Mouse (Mus musculus) adrenal gland, adult 18-20 months (tissue): ENCODE measurements around the gene Srp68. TPM values are rescaled to one million over a fixed set of nuclear protein-coding genes. Genes with fewer than 3 reads are reported as not detected.

Experiments used
- DNase-seq, 2 experiments: peaks; one replicate each; pipeline ENCODE4 v3.0.0; 2021 to 2022; ENCODE audit warnings: low spot score in 2 of 2
- long read RNA-seq, 2 experiments: library from polyadenylated mRNA; stranded (forward); transcript quantifications; one replicate each; pipeline ENCODE4 v2.0.0; 2021
- total RNA-seq, 2 experiments: library from RNA; stranded (reverse); gene quantifications; 1 replicate in 1 of 2; 2 replicates in 1 of 2; pipeline ENCODE4 v1.2.3; 2021

Srp68 gene
- total RNA-seq, result 10 to 100 TPM; 72.8 to 75.2 TPM
- long read RNA-seq, experiment 1, transcript Srp68-201 (16 exons, 2,526 nt), result major isoform, 77 of 82 reads
- long read RNA-seq, experiment 1, partial matches to known transcripts, result 2 of 82 reads
- long read RNA-seq, experiment 1, other reads (novel, unspliced or antisense), result 3 of 82 reads
- long read RNA-seq, experiment 2, transcript Srp68-201 (16 exons, 2,526 nt), result major isoform, 178 of 202 reads
- long read RNA-seq, experiment 2, partial matches to known transcripts, result 13 of 202 reads
- long read RNA-seq, experiment 2, other reads (novel, unspliced or antisense), result 11 of 202 reads

DNA sequence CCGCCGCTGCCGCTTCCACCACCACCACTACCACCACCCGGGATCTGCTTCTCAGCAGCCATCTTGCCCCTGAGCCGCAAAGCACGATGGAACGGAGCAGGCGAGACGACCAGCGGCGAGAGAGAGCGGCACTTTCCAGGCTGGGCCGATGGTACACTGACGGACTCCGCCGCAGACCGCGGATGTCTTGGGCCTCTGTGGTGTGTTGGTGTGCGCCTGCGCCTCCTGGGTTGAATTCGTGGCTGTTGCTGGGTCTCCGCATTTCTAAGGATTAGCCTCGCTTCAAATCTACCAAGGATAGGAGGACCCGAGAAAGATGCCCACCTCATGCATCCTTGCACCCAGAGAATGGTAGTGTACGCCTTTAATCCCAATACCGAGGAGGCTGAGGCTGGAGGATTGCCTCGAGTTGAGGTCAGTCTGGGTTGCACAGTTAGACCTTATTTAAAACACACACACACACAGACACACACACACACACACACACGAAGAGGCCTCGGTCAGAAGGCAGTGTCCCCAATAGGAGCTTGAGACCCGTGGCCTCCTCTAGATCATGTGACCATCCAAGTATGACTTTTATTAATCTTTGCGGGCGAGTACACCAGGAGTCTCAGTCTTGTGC lies at the start of gene Srp68:
Gene Srp68, minus strand, starts transcription at position 173 of the 622 bp plus-strand sequence.
- DNase-seq, result peak; percentile 88 to 90

DNA sequence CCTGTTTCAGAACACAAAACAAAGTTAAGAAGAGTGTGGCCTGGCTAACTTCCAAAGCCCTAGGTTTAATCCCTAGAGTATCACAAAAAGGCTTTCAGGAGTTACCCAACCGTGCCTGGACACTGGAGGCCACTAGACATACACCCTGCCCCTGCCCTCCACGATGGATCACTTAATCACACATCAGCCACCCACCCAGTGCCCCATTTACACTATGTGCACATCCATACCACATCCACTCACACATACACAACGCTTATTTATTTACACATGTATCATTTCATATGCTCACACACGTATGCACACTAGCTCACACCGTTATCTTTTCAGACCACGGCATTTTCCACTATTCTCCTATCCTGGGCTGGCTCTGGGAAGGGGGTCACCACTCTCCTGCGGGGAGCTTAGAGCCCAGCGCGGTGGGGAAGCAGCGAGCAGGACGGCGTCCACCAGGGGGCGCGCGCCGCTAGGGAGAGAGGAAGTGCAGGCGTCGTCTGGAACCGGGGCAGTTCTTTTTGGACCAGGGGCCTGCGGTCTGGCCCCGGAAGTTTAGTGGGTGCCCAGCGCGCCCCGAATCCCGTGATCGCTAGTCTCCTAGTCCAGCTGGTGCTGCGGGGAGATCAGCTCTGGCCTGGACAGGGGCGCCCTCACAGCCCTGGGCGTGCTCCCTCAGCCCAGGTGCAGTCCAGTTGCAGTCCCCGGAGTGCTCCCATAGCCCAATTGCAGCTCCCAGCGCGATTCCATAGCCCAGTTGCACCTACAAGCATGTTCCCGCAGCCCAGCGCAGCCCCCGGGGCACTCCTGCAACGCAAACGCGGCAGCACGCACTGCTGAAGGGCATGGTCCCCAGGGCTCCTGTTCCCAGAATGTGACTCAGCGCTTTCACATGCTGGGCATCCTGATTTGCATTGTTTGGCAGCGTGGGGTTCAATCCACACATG lies 45.0 kb upstream of the Srp68 start:
- peak; percentile 95 to 97 for DNase-seq

DNA sequence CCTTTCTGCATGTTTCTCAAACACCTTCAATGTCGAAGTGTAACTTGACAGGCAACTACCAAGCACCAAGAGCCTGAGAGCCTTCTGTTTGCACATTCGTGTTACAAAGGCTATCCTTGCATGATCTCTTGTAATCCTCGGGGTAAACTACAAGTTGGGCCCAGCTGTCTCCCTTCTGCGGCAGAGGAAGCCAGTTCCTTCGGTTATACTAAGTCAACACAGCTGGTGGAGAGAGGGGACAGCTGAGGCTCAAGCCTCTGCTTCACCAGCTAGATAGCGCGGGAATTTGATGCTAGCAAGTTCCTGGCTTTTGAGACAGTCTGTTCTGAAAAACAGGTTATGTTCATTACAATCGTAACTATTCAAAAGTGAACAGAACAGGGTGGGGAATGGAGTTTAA lies 38.3 kb upstream of the Srp68 start:
- DNase-seq, result no peak

DNA sequence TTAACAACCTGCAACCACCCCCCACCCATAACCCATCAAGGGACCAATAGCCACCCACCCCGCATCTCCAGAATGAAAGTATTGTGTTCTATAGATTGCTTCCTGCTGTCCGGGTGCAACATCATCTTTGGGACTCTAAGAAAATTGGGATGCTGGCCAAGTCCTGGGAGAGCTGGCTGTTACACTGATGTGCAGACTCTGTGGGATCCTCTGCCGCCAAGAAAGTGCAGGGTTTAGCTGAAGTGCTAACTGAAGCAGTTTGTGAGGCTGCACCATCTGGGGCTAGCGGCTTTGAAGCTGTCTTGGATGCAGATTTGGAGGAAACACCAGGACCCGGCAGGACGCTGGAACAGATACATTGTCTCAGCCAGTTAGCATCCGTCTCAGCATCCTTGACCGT lies 37.2 kb upstream of the Srp68 start:
- DNase-seq, result no peak

DNA sequence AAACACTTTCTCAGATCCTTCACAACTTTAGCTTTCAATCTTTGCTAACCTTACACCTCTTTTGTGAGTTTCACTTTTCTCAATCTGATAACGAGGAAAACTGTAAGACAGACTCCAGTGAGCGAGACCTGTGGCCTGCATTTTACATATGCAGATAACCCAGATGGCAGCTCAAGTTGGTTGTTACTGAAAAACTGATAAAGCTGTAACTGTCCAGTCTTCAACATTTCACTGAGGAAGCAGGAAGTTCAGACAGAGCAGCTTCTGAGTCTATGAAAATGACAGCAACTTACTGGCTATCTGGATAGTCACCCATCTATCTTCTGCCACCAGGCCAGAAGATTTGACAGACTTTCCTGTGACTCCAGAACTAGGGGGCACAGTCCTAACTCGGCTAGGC lies 35.6 kb upstream of the Srp68 start:
- DNase-seq, result no peak

DNA sequence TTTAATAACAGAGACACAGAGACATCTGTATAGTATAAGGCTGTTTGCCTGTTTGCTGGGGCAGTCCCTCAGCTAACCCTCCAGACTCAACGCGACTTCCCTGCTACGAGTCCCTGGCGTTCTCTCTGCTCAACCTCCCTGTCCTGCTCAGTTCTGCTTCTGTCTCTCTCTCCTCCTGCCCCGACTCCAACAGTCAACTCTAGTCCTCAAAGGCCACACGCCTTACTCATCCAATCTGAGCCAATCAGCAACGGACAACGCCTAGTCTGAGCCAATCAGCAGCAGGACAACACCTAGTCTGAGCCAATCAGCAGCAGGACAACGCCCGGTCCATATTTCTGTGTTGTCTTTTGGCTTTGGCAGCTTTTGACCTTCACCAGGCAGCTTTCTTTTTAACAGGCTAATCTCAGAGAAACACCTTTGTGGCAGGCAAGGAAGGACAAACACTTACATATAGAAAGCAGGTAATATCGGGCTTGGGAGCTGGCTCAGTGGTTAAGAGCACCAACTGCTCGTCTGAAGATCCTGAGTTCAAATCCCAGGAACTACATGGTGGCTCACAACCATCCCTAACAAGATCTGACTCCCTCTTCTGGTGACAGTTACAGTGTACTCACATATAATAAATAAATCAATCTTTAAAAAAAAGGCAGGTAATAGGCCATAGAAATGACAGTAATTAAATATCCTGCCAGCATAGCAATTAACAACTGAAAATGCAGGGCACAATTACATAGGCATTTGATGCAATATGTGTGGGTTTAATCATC lies 33.9 kb upstream of the Srp68 start:
- no peak for DNase-seq

DNA sequence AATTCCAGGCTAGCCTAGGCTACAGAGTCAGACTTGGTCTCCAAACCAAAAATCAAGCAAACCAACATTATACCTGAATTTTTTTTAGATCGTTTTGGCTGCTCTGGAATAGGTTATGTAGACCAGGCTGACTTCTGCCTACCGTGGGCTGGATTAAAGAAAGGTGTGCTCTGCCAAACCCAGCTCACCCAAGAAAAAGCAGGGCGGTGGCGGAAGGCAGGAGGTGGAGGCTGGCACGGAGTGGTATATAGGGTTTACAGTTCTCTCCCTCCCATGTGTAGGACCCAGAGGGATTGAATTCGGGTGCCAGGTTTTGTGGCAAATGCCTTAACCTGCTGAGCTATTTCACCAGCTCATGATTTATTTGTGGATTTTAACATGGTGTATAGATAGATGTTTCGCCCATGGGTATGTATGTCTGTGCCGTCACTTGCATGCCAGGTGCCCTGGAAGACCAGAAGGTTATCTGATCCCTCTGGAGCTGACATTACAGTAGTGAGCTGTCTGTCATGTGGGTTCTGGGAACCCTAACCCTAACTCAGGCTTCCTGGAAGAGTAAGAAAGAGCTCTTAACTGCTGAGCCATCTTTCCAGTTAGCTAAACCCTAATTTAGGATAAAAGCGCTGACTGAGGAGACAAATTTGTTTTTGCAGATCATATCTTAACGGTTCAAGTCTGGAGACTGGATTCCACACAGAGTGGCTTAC lies 33.2 kb upstream of the Srp68 start, which contains the start of gene Exoc7:
Gene Exoc7, minus strand, starts transcription at position 215 of the 707 bp plus-strand sequence.
- DNase-seq, result no peak

DNA sequence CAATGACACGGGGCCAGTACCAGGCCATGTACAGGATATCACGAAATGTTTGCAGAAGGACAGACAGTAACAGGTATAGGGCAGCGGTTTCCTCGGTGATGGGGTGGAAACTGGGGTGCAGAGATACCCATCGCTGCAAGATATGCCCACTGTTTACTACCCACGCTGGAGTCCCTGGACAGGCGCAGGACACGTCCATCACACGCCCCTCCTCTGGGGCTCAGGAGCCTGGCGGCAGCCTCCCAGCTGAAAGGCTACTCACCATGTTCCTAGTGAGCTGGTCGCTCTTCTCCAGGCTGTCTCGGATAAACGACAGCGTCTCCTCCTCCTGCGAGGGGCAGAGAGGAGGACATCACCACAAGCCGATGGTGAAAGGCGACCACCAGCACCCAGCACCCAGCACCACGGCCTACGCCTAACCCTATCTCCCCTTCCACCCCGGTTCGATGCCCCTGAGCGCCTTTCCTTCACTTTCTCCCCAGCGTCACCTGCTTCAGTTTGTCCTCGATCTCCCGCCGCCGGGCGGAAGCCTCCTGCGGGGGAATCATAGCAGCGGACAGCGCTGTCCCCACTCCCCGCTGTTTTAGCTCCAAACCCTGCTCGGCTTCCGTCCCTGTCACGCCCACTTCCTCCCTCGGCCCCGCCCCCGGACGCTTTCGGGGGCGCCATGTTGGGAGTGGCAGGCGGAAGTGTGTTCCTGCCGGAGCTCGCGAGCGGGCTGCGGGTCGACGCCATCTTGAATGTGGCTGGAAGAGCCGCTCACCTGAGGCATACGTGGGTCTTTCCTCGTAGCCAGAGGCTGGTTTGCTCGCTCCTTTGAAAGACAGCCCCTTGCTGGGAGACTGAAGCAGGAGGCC lies 32.3 kb upstream of the Srp68 start:
- DNase-seq, result peak; percentile 86 to 90

DNA sequence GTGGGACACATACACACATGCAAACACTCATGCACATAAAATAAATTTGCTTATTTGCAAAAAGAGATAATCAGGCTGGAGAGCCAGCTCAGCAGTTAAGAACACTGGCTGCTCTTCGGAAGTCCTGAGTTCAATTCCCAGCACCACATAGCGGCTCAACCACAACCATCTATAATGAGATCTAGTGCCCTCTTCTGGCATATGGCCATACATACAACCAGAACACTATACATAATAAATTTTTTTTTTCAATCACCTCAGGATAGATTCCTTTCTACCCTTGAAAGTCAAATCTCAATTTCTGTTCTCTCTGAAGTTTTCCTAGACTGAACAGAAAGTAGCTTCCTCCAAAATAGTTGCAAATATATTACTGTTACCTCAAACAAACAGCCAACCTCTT lies 31.4 kb upstream of the Srp68 start:
- DNase-seq, result no peak

DNA sequence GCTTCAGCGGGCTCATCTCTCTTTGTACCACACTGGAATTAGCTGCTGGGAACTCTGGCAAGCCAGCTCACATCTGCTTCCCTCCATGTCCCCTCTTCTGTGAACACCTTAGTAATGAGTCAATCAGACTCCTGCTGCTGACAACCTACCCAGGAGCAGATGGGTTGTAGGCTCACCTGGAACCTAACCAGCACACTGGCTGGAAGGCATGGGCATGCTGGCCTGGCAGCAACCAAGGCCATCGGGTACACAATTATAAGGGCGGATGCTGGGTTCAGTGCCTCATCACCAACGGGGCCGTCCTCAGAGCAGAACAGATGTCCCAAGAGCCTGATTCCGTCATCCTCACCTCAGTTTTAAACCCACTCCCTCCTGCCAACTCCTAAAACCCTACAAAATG lies 24.6 kb upstream of the Srp68 start:
- no peak for DNase-seq

DNA sequence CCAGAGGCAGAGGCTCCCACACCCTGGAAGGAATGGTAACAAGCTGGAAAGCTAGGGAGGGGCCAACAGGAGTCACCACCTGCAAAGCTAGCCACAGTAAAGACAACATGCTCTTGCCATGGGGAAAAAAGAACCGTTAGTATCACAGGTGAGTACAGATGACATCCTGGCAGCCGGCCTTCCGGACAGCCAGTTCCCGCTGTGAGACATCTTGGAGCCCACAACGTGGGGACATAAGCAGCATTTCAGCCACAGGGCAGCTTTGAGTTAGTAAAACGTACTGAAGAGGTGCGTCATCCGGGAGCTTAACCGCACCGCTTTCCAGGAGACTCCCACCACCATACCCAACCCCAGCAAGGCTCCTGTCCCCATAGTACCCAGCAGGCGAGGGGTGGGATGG lies 24.2 kb upstream of the Srp68 start:
- no peak for DNase-seq

DNA sequence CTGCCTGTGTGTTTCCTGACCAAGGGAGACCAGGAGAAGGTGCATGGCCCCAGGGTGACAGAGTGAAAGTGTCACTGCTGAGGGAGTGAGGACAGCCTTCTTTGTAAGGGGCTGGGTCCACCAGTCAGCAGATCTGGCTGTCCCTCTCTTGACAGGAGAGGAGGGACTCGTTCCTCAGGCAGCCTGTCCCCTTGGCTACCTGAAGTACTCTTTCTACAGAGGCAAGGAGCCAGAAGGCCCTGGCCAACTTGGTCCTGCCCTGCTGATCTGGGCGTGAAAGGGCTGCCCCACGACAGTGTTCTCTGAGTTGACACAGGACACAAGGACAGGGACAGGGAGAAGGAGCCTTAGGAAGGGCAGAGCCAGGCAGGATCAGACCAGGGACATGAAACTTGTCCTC lies 23.0 kb upstream of the Srp68 start:
- no peak for DNase-seq

DNA sequence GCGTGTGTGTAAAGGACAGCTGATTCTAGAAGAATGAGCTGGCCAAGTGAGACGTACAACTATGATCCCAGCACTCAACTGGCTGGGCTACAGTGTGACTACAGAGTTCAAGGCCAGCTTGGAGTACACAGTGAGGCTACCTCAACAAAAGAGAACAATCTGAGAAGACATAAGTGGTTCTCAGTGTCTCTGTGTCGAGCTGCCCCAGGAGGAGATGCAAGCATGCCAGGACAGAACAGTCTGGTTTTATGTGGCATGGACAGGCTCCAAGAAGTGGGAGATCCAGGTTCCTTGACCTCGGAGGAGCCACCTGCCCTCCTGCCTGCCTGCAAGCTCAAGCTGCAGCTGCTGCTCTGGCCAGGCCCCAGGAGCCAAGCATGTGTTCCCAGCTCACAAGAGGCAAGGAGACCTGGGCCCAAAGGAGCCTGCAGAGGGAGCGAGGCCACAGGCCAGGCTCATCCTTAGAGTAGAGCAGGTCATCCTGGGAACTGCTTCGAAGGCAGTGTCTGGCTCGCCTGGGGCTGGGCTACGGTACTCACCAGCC lies 22.2 kb upstream of the Srp68 start:
- no peak for DNase-seq

DNA sequence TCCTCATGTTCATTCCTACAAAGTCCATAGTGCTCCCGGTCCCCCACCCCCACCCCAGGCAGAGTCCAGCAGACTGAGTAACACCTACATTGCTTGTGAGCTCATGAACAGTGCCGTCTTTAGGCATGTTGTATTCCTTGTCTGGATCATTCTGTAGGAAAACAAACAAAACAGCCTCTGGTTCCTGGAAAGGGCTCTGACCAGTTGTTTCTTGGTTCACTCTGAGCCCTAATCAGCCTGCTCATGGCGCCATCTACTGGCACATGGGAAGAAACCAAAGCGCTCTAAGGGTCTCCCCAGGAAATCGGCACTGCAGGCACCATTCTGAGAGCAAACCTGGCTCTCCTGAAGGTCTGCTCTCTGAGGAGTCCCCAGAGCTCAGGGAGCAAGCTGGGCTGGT lies 20.3 kb upstream of the Srp68 start:
- peak in 1 of 2 experiments; percentile 31 for DNase-seq

DNA sequence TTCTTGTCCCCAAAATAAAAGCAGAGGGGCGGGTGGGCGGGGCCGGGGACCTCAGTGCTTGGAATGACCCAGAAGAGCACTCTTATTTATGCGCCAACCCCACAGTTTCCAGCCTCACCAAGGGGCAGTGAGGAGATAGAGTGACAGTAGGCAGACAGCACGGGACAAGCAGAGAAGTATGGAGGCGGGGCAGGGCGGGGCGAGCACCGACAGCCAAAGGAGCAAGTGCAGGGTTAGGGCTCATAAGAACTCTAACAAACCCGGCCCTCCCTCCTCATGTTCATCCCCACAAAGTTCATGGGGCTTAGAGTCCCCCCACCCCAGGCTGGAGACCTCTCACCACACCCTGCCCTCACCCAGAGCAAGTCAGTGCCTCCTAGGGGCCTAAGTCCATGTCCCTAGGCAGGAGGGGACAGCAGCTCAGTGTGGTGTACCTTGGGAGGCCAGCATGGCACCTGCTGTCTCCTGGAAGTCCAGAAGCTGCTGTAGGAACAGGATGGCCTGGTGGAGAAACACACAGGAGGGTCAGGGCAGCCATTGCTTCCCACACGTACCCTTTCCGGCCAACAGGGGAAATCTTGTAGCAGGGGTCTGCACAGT lies 19.6 kb upstream of the Srp68 start:
- DNase-seq, result no peak

DNA sequence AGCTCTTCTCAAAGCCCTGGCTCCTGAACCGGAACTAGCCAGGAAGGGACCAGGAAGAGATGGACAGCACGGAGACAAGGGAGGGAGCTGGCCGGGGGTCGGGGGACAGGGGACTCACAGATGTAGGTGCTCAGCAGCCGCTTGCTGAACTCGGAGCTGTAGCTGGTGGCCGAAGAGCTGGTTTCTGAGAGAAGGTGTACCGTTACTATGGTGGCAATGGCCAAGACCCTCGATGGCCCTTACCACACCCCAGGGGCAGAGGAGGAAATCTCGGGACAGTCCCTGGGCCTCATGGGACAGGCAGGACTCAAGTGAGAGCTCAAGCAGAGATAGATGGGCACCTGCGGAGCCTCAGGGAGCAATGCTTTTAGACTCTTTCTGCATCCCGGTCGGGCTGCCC lies 18.4 kb upstream of the Srp68 start:
- no peak for DNase-seq

DNA sequence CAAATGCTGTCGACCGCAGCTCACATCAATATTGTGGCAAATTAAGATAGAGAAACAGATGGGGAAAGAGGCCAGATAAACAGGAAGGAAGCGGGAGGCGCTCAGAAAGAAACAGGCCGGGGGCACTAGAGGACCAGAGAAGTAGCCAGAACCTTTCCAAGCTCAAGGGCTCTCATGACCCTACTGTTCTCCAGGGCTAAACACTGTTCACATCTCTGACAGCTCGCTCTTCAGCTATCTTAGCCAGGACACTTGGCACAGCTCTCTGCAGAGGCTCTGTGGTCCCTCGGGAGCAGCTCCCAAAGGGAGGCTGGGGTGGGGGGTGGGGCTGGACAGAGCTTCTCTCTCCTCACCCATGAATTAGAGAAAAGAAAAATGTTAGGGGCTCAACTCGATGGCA lies 16.5 kb upstream of the Srp68 start:
- no peak for DNase-seq

DNA sequence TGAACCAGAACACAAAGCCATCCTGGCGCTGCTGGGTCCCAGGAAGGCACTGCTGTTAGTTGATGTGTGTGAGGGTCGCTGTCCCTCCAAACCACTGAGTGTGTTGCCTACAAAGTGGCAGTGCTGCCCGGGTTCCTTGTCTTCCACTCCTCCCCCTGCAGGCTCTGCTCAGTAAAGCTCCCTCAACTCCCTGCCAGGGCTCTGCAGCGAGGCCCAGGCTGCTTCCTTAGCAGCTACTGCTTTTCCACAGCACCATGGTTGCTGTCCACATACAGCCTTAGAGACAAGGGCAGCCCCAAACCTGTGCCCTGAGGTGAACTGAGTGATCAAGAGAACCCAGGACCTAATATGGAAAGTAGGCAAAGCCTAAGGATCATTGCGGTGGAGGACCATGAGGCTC lies 13.3 kb upstream of the Srp68 start:
- no peak for DNase-seq

DNA sequence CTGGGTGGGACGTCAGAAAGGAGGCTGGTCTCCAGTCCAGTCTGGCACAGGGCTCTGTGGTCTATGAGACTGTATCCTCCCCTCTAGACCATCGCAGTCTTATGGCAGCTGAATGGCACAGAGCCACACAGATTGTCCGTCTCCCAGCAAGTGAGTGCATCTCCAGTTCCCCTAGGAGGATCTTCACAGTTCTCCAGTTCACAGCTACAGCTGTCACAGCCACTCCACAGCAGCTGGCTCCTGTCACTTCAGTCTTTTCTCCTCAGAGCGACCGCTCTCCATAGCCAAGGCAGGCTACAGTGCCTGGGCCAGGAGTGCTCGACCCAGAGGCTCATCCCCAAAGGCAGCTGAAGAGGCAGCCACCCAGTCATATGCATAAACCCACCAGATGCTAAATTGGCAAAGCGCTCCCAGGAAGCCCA lies 11.8 kb upstream of the Srp68 start:
- DNase-seq, result no peak
